Mouse (Mus musculus) C2C12 (cell line): ENCODE results near the gene Rbm10. TPM values are rescaled to one million over a fixed set of nuclear protein-coding genes. Genes with fewer than 3 reads are reported as not detected.
A peak's percentile ranks its signal among the peaks of the same experiment; 100 is the strongest.

Experiments
- H3K27me3 ChIP-seq: one replicate; pipeline ENCODE4 v1.6.1; 2011; ENCODE audit not compliant: control insufficient read depth, insufficient read depth, insufficient read length
- H3K36me3 ChIP-seq: one replicate; pipeline ENCODE4 v1.6.1; 2011; ENCODE audit not compliant: control insufficient read depth, insufficient read depth
- H3K4me3 ChIP-seq: one replicate; pipeline ENCODE4 v1.5.1; 2011; ENCODE audit warnings: mild to moderate bottlenecking, control low read depth; ENCODE audit not compliant: poor library complexity, insufficient read depth, severe bottlenecking
- H3K79me2 ChIP-seq: one replicate; pipeline ENCODE4 v1.6.1; 2011; ENCODE audit not compliant: control insufficient read depth, insufficient read depth
- H3K79me3 ChIP-seq: one replicate; pipeline ENCODE4 v1.6.1; 2011; ENCODE audit warnings: low read depth, control low read depth
- H3ac ChIP-seq: one replicate; pipeline ENCODE3; 2011; ENCODE audit warnings: low read depth; ENCODE audit not compliant: control insufficient read depth, insufficient read length
- CEBPB ChIP-seq: IDR thresholded peaks from one replicate; pipeline ENCODE4 v1.6.1; 2011; ENCODE audit warnings: low read depth, mild to moderate bottlenecking, control low read depth, moderate library complexity
- CTCF ChIP-seq: IDR thresholded peaks from one replicate; pipeline ENCODE4 v1.5.1; 2011; ENCODE audit not compliant: control insufficient read depth, insufficient read depth, insufficient read length
- FOSL1 ChIP-seq: IDR thresholded peaks from one replicate; pipeline ENCODE4 v1.8.0; 2011; ENCODE audit warnings: mild to moderate bottlenecking, low read length; ENCODE audit not compliant: poor library complexity, insufficient read depth, severe bottlenecking
- MAX ChIP-seq: IDR thresholded peaks from one replicate; pipeline ENCODE4 v1.6.1; 2011; ENCODE audit warnings: mild to moderate bottlenecking, control low read depth
- MYOD1 ChIP-seq: IDR thresholded peaks from one replicate; pipeline ENCODE4 v1.6.1; 2011; ENCODE audit warnings: low read depth; ENCODE audit not compliant: control insufficient read depth, insufficient read length
- MYOG ChIP-seq: IDR thresholded peaks from one replicate; pipeline ENCODE4 v1.6.1; 2011; ENCODE audit not compliant: control insufficient read depth, insufficient read length; ENCODE audit errors: extremely low read depth
- USF1 ChIP-seq: IDR thresholded peaks from one replicate; pipeline ENCODE4 v1.6.1; 2011; ENCODE audit warnings: low read depth, mild to moderate bottlenecking, control low read depth, moderate library complexity
- polyA plus RNA-seq: library from polyadenylated mRNA; unstranded; fragments of >200 nt; fragmentation: generic; extraction: Trizol; gene quantifications from one replicate; pipeline ENCODE4 v1.2.1, GENCODE M21; 2012; ENCODE audit warnings: missing spikeins

Gene Rbm10
- polyA plus RNA-seq, 1 experiment: 46.2 TPM

DNA sequence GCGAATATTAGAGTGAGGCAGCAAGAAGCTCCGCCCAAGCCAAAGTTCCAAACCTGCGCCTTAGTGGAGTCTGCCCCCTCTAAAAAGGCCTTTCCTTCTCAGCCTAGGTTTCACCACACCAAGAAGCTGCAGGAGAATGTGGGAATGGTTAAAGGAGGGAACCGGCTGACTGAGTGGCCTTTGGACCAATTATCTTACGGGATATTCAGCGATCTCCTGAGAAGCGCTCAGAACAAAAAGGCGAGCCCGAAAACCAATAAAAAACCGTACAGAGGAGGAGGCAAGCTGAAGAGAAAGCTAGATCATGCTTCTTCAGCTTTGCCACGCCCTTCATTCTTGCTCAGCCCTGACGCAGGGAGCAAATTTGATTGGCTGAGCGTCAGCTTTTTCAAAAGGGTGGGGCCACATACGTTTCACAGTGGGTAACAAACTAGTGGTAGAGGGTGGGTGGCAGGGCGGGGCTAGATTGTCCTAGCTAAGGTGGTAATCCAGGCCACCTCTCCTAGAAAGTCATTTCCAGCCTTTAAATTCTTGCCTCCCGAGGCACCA is 70.3 kb downstream of the Rbm10 start, which contains the start of gene Cdk16:
TSS of gene Cdk16 (plus strand) at position 436 of the 549 bp plus-strand sequence.
- H3K79me3 ChIP-seq: peaks cover 36% of the 10 kb centered on the region
- peaks cover 42% of the 10 kb centered on the region for H3K79me2 ChIP-seq
- no peaks in the 10 kb centered on the region for H3K27me3 ChIP-seq
- TF ChIP-seq MAX: no peak
- TF ChIP-seq CEBPB: no peak
- no peak for TF ChIP-seq FOSL1
- no peak for TF ChIP-seq MYOD1
- peak within 1 kb of the TSS; percentile 46 for H3K4me3 ChIP-seq
- peak within 1 kb of the TSS; percentile 87 for H3ac ChIP-seq
- peaks cover 20% of the 10 kb centered on the region for H3K36me3 ChIP-seq

DNA sequence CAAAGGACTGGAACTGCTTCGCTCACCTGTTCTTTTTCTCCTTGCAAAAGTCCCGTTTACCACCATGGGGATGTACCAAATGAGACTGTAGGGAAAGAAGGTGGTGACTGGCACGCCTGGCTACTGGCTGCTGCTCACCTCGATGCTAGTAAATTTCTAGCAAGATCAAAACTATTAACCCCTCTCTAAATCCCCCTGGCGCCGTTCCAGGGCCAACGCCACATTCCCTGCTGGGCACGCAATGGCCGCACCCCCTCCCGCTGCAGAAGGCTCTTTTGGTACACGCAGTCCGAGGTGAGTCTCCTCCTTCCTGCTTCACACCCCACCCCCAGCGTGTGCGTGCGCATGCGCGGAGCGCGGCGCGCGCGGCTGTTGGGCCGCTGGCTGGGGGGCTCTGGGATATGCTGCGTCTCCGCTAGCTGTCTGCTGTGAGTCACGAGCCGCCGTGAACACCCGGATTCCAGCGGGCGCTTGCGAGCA is 70.8 kb downstream of the Rbm10 start:
- Histone ChIP-seq H3K27me3 (no peaks in the 10 kb centered on the region), H3K79me3 (peaks cover 38% of the 10 kb centered on the region), H3K4me3 (peak overlapping the region; percentile 46), H3ac (peak overlapping the region; percentile 87), H3K79me2 (peaks cover 47% of the 10 kb centered on the region), H3K36me3 (peaks cover 19% of the 10 kb centered on the region)
- TF ChIP-seq CEBPB: no peak
- TF ChIP-seq MYOG: no peak
- no peak for TF ChIP-seq MAX

DNA sequence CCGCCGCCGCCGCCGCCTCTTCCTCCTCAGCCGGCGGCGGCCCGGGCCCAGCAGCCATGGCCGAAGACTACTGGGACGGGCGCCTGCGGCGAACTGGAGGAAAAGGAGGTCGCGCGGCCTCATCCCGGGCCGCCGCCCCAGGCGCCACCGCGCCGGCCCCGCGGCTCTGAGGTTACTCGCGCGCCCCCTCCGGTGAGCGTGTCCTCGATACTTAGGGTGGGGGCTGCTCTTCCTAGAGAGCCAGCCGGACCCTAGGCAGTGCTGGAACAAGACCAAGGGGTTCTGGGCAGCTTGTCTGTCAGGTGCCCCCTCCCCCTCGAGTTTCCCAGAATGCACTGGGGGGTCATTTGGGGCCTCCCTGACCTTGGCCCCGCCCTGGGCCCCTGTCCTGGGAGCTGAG is 71.3 kb downstream of the Rbm10 start:
- H3K36me3 ChIP-seq: peaks cover 22% of the 10 kb centered on the region
- peaks cover 38% of the 10 kb centered on the region for H3K79me3 ChIP-seq
- no peaks in the 10 kb centered on the region for H3K27me3 ChIP-seq
- TF ChIP-seq MAX (no peak), MYOD1 (no peak), FOSL1 (no peak), USF1 (no peak), CEBPB (no peak), MYOG (no peak), CTCF (no peak)
- peaks cover 49% of the 10 kb centered on the region for H3K79me2 ChIP-seq
- peak overlapping the region; percentile 87 for H3ac ChIP-seq
- peak overlapping the region; percentile 46 for H3K4me3 ChIP-seq

DNA sequence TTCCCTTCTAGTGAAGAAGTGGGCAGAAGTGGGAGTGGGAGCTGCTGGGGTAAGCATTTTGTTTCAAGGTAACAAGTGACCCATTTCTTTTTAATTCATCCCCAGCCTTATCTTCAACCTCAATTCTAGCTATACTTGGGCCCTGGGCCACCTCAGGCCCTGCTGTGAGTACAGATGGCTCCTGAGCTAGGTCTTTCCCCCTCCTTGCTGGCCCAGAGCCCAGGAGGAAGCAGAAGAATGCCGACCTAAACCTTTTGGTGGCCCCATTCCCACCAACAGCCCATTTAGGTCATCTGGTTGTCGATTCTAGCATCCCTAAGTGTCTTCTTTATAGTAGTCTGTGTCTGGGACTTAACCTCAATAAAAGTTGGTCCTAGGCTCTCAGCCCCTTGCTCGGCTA is 74.3 kb downstream of the Rbm10 start:
- Histone ChIP-seq H3K36me3 (peaks cover 31% of the 10 kb centered on the region), H3K79me2 (peaks cover 49% of the 10 kb centered on the region), H3ac (no peak overlapping the region), H3K27me3 (no peaks in the 10 kb centered on the region), H3K4me3 (no peak overlapping the region), H3K79me3 (peaks cover 38% of the 10 kb centered on the region)
- TF ChIP-seq MYOD1: no peak
- TF ChIP-seq CEBPB: no peak
- TF ChIP-seq CTCF: no peak
- TF ChIP-seq FOSL1: no peak
- TF ChIP-seq MYOG: no peak
- no peak for TF ChIP-seq MAX
- no peak for TF ChIP-seq USF1

DNA sequence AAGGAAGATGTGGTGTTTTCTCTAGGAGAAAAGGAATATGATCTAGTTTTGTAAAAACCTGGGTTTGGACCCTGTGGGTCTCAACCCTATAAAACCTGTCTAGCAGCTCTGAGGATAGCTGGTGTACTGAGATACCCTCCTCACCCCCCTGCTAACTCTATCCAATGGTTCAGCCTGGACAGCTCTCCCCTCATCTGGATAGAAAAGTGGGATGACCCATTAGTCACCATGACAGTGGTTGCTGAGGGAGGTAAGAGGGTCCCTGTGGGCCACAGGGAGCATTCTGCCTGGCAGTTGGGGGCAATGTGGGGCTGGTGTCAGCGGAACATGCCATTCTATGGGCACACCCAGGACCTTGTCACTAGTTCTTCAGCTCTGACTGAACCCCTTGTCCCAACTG is 75.3 kb downstream of the Rbm10 start:
- H3ac ChIP-seq: no peak overlapping the region
- H3K27me3 ChIP-seq: no peaks in the 10 kb centered on the region
- TF ChIP-seq MAX (no peak), MYOD1 (no peak), CTCF (no peak), USF1 (no peak), FOSL1 (no peak)
- peaks cover 40% of the 10 kb centered on the region for H3K36me3 ChIP-seq
- H3K79me2 ChIP-seq: peaks cover 49% of the 10 kb centered on the region
- no peak overlapping the region for H3K4me3 ChIP-seq
- peaks cover 38% of the 10 kb centered on the region for H3K79me3 ChIP-seq

DNA sequence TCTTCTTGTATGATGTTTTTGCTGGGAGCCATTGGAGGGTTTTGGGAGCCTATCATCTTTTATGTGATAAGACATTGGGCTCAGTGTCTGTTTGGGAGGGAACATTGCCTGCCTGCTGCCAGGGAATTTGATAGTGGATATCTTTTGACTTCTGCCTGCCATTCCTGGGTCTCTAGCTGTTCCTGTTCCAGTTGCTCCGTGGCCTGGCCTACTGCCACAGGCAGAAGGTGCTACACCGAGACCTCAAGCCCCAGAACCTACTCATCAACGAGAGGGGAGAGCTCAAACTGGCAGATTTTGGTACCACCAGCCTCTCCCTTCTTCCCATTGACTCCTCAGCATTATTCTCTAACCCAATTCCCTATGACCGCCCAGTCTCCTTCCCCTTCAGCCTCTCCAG is 78.5 kb downstream of the Rbm10 start:
- H3K36me3 ChIP-seq: peaks cover 52% of the 10 kb centered on the region
- H3K27me3 ChIP-seq: no peaks in the 10 kb centered on the region
- TF ChIP-seq USF1: no peak
- TF ChIP-seq MYOG: no peak
- no peak for TF ChIP-seq MAX
- TF ChIP-seq FOSL1: no peak
- TF ChIP-seq CEBPB: no peak
- TF ChIP-seq MYOD1: no peak
- no peak for TF ChIP-seq CTCF
- H3K79me2 ChIP-seq: peaks cover 25% of the 10 kb centered on the region
- peaks cover 17% of the 10 kb centered on the region for H3K79me3 ChIP-seq
- no peak overlapping the region for H3K4me3 ChIP-seq
- H3ac ChIP-seq: no peak overlapping the region

Other genes with a start within 250 kb of the Rbm10 start
- gene Jade3, start 191.8 kb upstream of the Rbm10 start, polyA plus RNA-seq: 2.9 TPM
- gene Rgn, start 67.7 kb upstream of the Rbm10 start, polyA plus RNA-seq: not detected
- 244 TPM for gene Ndufb11, start 116 bp downstream of the Rbm10 start, polyA plus RNA-seq
- gene Uba1, start 40.8 kb downstream of the Rbm10 start, polyA plus RNA-seq: 298 TPM
- 67.0 TPM for gene Cdk16, start 70.5 kb downstream of the Rbm10 start, polyA plus RNA-seq
- gene Usp11, start 86.4 kb downstream of the Rbm10 start, polyA plus RNA-seq: 9.3 TPM
- gene Araf, start 180.3 kb downstream of the Rbm10 start, polyA plus RNA-seq: 33.2 TPM